Mouse (Mus musculus) heart, adult 2 months (tissue): ENCODE measurements at regions not wholly inside any gene's neighbourhood (a gene's known extent, or its start where the extent isn't known, plus 50 kb on each side); places are given as distances from the start of the nearest gene placed in this dataset.

Source experiments
- DNase-seq, 2 experiments: peaks; one replicate each; pipeline ENCODE4 v3.0.0; 2021
- H3K27ac ChIP-seq: fragments of 200-600 bp; 2 replicates; pipeline ENCODE4 v1.8.1; 2022
- H3K27me3 ChIP-seq: fragments of 200-500 bp; 2 replicates; pipeline ENCODE4 v1.6.1; 2012; ENCODE audit warnings: mild to moderate bottlenecking, low read length, inconsistent platforms, mixed read lengths; ENCODE audit not compliant: control insufficient read depth, insufficient read depth
- H3K36me3 ChIP-seq: fragments of 200-500 bp; 2 replicates; pipeline ENCODE4 v1.6.1; 2012; ENCODE audit warnings: low read length, inconsistent platforms; ENCODE audit not compliant: control insufficient read depth, insufficient read depth
- H3K4me1 ChIP-seq: fragments of 200-500 bp; 2 replicates; pipeline ENCODE4 v1.6.1; 2011; ENCODE audit warnings: low read length; ENCODE audit not compliant: control insufficient read depth, insufficient read depth
- H3K4me3 ChIP-seq: fragments of 200-600 bp; 2 replicates; pipeline ENCODE4 v1.8.1; 2022
- H3K79me2 ChIP-seq: fragments of 200-500 bp; replicated peaks from 2 replicates; pipeline ENCODE4 v1.6.1; 2012; ENCODE audit warnings: mild to moderate bottlenecking, inconsistent platforms, low read length, moderate library complexity, mixed read lengths; ENCODE audit not compliant: control insufficient read depth, insufficient read depth
- H3K9ac ChIP-seq: fragments of 200-500 bp; 2 replicates; pipeline ENCODE4 v1.6.1; 2012; ENCODE audit warnings: low read depth, mild to moderate bottlenecking, control low read depth, inconsistent platforms, low read length, mixed read lengths
- CTCF ChIP-seq: fragments of 200-600 bp; IDR thresholded peaks from 2 replicates; pipeline ENCODE4 v1.8.1; 2022; ENCODE audit warnings: antibody characterized with exemption, mild to moderate bottlenecking, moderate library complexity
- EP300 ChIP-seq: fragments of 200-500 bp; IDR thresholded peaks from 2 replicates; pipeline ENCODE4 v1.6.1; 2011; ENCODE audit warnings: low read depth, low read length, control low read depth; ENCODE audit not compliant: insufficient read depth
- POLR2A ChIP-seq: fragments of 200-500 bp; IDR thresholded peaks from 2 replicates; pipeline ENCODE4 v1.6.1; 2011; ENCODE audit warnings: mild to moderate bottlenecking, low read depth, low read length, control low read depth; ENCODE audit not compliant: insufficient read depth
- WGBS: fragments of 180-500 bp; shearing (Covaris S2); methylation state at CpG from one replicate; pipeline ENCODE4 v1.1.7; 2018; 5-methylcytosine and 5-hydroxymethylcytosine counted together
- intact Hi-C: fragments of 180-260 bp; cut with DNase I; formaldehyde crosslinking; loops from one replicate; pipeline ENCODE4 v1.15.1; 2025

DNA sequence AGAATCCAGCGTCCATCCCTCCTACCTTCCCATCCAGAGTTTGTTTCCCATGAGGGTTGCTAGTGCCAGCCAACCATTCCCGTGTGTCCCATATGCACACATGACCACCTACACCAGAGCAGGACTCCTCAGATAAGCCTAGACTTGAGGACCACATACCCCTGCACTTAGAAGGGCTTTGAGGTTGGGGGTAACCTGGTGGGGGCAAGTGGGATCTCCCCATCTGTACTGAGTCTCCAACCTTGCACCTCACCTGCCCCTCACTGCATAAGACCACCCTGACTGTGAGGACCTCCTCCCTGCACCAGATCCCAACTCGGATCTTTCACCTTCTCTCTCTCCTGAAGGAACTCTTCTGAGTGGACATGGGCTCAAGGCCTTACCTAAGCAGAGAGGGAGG is 181.6 kb upstream of the Gm21961 start:
- no peak for DNase-seq
- TF ChIP-seq CTCF = no peak
- TF ChIP-seq EP300 = no peak
- TF ChIP-seq POLR2A = no peak
- Histone ChIP-seq H3K27me3 (no peaks in the 10 kb centered on the region), H3K79me2 (no peaks in the 10 kb centered on the region), H3K27ac (no peak overlapping the region), H3K9ac (no peak overlapping the region), H3K36me3 (no peaks in the 10 kb centered on the region), H3K4me1 (no peaks in the 10 kb centered on the region), H3K4me3 (no peak overlapping the region)
- 65% methylated on average over 3 of the region's 3 CpGs for WGBS
- intact Hi-C loops = no loop called here

DNA sequence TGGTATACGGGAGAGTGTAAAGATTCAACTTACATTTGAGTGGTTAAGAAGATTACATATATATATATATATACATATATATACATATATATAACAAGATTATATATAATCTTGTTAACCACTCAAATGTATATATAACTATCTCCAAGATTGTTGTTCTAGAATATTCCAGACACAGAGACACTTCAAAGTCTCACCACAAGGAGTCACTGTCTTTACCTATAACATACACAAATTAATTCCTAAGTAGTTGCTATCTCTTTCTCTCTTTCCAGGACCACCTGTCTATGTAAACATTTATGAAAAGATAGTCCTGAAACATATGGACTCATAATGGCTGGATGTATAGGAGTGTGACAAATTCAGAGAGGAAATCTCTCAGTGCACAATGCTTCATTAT is 178.9 kb upstream of the Gm21961 start:
- 91% methylated on average over 1 of the region's 1 CpGs for WGBS
- intact Hi-C loops = no loop called here
- H3K4me3 ChIP-seq = no peak overlapping the region
- no peaks in the 10 kb centered on the region for H3K4me1 ChIP-seq
- H3K27me3 ChIP-seq = no peaks in the 10 kb centered on the region
- H3K36me3 ChIP-seq = no peaks in the 10 kb centered on the region
- no peaks in the 10 kb centered on the region for H3K79me2 ChIP-seq
- no peak overlapping the region for H3K9ac ChIP-seq
- H3K27ac ChIP-seq = no peak overlapping the region
- no peak for DNase-seq
- TF ChIP-seq CTCF (0 out of 2 replicates have a peak, but pooled peaks have one; percentile 11), POLR2A (no peak), EP300 (no peak)
